Mouse (Mus musculus): ENCODE results near the gene Dnah12.
A peak's percentile ranks its signal among the peaks of the same experiment; 100 is the strongest.
"Not testable (repeated sequence)": the region's sequence is repeated elsewhere in the genome, so short reads cannot be mapped to it uniquely, and the experiment has no call there.

The Dnah12 gene

DNA sequence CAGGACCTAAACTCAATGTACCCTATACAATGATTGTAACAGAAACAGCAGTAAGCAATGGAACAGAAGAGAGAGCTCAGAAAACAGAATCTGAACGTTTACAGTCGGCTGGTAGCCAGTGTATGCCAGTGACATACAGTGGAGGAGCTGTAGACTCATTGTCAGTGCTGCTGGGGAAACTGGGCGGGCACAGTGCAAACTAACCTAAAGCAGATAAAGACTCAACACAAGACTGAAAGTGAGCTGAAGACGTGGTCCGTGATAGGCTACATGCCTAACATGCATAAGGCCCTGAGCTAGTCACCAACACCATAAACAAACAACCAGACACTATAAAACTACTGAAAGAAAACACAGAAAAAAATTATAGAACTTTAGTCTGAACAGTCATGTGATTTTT lies 188.6 kb downstream of the Dnah12 start:
- no peak for DNase-seq (ENCODE audit: extremely low spot score)

DNA sequence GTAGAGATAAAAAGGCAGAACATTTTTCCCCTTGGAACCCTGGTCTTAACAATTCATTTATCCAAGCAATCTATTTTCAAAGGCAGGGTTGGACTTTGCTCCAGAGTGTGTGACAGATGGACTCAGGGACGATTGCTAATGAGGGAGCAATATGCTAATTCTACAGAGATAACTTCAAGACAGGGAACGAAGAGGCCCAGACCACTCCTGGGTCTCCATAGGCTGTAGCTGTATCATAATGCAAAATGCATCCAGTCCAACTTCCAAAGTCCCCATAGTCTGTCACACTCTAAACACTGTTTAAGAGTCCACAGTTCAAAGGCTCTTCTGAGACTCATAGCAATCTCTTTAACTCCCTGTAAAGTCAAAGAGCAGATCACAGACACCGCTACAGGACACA lies 194.2 kb downstream of the Dnah12 start:
- no peak for DNase-seq (ENCODE audit: extremely low spot score)

DNA sequence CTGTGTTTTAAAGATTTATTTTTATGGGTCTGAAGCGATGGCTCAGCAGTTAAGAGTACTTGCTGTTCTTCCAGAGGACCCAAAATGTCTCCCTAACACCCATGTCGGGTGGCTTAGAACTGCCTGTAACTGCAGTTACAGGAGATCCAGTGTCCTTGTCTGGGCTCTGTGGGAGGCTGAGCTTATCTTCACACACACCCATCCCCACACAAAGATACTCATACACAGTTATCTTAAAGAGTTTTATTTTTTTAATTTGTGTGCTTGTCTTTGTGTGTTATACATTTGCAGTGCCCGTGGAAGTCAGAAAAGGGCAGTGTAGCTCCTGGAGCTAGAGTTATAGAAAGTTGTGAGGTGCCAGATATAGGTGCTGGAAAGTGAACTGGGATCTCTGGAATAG lies 197.7 kb downstream of the Dnah12 start:
- DNase-seq (ENCODE audit: extremely low spot score), result no peak

DNA sequence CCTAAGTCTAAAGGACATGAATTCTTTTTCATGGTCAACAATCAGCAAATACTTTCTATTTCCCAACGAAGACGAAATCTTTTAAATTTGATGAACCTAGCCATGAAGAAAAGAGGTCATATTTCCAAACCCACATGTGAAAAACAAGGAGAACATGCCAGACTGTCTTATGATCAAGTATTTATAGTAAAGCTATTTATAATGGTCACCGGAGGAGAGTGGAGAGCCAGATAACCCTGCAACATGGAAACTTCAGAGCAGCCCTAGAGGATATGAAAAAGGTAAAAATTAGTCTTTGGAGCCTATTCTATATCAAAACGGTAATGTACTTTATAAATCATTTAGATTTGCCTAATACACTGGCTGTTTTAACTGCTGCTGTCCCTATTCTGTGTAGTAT lies 201.3 kb downstream of the Dnah12 start, which contains the start of gene Asb14:
Gene Asb14 (plus strand): TSS at position 166 of the 400 bp plus-strand sequence.
- no peak for DNase-seq (ENCODE audit: extremely low spot score)

DNA sequence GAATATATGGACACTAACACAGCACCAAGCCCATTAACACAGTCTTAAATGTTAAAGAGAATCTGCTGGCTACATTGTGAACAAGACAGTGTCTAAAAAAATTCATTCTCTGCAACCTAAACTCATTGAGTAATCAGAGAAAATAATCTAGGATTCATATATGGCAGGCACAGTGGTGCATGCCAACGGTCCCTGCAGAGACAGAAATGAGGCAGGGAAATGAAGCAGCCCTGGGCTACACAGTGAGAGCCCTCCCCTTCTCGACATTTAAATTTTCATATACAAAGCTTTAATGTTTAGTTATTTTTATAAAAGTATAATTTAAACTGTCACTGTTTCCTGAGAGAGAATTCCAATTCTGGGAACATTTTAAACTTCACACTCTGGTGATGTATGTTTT lies 206.4 kb downstream of the Dnah12 start:
- DNase-seq (ENCODE audit: extremely low spot score), result no peak

DNA sequence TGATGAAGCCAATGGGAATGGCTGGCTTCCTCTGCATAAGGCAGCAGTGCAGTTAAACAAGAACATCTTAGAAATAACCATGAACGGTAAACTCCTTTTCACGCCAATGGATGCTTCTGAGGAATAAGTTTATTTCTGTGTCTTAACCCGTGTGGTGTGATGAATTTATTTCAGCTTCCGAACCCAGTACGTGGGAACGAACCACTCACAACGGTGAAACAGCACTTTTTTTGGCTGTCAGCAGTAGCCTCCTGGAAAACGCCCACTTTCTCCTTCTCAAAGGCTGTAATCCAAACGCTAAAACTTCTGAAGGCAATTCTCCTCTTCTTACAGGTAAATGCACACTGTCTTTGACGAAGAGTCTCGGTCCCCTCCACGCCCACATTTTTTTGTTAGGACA lies 207.8 kb downstream of the Dnah12 start:
- no peak for DNase-seq (ENCODE audit: extremely low spot score)

DNA sequence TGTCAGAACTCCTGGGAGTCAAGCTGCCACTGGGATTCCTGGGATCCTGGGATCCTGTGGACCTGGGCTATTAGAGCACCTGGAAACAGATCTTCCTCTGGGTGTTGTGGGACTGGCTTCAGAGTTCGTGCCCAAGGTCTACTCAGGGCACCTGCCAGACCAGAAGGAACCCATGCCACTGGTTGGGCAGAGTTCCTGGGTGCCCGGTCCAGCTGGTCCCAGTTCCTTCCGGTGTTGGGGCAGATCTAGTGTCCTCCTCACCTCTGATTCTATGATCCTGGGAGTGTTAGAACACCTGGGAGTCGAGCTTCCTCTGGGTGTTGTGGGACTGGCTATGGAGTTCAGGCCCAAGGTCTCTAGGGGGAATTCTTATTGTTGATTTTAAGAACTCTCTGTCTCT lies 214.3 kb downstream of the Dnah12 start:
- no peak for DNase-seq (ENCODE audit: extremely low spot score)

DNA sequence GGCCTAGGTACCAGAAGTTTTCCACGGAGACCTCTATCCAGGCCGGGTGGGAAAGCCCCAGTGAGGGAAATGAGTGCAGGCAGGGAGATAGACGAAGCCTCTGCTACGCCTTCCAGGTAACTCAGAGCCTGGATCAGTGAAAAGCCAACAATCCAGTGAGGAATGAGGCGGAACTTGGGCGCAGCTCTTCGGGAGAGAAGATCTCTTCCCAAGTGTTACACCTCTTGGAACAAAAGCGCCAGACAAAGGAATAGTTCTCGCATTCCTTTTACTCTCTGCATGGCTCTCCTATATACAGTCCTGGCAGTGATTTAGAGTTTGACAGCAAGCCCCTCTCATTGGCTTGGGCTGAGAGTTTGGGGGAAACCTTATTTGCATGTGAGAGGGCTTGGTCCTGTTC lies 217.4 kb downstream of the Dnah12 start:
- not testable (repeated sequence) for DNase-seq (ENCODE audit: extremely low spot score)

DNA sequence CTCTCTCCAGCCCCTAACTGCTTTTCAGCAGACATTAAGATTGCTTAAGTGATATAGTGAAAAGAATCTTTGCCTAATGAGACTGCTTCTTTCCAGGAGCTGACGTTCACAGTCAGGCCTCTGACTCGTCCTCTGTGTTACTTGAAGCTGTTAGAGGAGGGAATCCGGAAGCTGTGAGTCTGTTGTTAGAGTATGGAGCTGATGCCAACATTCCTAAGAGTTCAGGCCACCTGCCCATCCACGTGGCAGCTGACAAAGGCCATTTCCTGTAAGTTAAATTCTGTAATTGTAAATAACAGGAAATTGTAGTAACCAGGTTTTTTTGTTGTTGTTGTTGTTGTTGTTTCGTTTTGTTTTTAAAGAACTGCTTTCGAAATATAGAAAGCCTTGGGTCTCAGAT lies 218.1 kb downstream of the Dnah12 start:
- no peak for DNase-seq (ENCODE audit: extremely low spot score)

DNA sequence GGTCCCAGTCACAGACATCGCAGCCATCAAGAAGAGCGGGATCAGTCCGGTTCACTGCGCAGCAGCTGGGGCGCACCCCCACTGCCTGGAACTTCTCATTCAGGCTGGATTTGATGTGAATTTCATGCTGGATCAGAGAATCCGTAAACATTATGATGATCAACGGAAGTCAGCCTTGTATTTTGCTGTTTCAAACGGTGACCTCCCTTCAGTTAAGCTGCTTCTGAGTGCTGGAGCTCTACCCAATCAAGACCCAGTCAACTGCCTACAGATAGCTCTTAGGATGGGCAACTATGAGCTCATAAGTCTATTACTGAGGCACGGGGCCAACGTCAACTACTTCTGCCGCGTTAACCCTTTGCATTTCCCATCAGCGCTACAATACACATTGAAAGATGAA lies 218.8 kb downstream of the Dnah12 start:
- no peak for DNase-seq (ENCODE audit: extremely low spot score)

DNA sequence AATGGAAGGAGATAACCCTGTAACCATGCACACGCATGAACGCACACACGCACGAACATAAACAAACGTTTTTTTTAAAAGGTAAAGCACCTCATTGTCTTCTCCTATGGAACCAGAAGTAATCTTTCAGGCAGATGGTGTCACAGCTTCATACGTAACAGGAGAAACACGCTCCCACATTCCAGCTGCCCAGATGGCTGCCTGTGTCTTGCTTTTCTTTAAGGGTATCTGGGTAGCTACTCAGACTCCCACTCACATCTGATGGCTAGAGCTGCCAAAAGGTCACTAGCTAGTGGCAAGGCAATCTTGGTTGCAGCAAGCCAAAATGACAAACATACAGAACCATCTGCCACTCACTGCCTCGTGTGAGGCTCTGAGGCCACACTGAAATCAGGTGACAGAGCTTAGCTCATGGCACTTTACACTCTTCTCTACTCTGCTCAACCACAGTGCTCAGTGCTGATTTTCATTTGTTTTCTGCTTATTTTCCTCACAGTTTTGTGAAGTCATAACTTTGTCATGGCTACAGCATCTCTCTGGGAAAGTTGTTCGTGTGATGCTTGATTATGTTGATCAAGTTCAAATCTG lies 220.7 kb downstream of the Dnah12 start:
- DNase-seq (ENCODE audit: extremely low spot score), result peak; percentile 14

DNA sequence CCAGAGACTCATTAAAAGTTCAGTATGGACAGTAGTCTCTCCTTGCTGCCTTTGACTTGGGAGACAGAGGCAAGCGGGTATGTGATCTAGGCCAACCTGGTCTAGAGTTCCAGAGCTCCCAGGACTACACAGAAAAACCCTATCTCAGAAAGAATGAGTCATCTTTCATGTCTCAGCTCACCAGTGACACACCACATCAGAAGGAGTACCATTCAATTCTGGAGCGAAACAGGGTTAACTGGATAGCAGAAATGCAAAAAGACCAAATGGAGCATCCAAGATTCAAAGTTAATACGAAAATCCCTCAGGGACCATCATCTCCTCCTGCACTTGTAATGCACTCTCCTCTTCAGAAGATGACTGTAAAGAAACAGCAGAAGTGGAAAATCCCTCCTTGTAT lies 226.2 kb downstream of the Dnah12 start:
- no peak for DNase-seq (ENCODE audit: extremely low spot score)

DNA sequence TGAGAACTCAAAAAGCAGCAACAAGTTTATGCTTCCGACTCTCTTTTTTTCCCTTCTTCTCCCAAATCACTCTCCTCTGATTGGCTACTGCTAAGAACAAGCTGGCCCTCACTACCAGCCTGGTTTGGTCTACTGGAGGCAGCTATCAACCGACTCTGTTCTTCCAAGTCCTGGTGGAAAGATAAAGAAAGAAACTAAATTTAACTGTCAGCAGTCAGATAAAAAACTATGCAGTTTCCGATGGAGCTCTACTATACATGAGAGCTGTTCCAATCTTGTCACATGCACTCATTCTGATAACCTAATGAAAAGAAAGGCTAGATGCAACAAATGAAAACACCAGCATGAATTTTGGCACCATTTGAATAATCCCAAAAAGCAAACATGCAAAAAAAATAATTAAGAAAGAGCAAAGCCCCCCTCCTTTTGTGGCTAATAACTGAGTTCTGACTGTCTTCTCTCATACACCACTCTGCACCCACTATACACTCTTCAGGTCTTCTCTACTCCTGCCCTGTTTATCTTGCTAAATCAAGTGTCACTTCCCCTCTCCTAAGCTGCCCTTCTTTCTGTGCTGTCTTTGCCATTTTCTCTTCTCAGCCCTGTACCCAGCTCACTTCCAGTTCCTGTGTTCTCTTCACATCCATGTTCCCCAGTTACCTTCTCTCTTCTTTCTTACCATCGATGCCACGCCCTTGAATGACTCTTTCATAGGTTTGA lies 230.8 kb downstream of the Dnah12 start:
- DNase-seq (ENCODE audit: extremely low spot score), result no peak

DNA sequence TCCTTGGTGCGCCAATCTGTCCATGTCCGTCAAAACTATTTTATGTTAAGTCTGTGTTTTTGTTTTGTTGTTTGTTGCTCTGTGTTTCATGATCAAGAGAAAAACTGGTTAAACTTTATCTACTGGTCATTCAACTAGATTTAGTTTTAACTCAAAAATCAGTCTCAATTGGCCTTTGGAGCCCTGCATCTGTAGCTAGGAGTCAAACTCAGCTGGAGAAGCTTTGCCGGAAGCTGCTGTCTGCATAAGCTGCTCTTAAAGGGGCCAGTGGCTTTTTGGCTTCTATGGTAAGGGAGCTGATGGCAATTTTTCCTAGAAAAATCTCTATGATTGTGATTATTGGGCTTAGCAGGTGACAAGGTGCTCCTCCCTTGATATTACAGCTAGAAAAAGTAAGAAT lies 241.8 kb downstream of the Dnah12 start:
- DNase-seq (ENCODE audit: extremely low spot score), result no peak

DNA sequence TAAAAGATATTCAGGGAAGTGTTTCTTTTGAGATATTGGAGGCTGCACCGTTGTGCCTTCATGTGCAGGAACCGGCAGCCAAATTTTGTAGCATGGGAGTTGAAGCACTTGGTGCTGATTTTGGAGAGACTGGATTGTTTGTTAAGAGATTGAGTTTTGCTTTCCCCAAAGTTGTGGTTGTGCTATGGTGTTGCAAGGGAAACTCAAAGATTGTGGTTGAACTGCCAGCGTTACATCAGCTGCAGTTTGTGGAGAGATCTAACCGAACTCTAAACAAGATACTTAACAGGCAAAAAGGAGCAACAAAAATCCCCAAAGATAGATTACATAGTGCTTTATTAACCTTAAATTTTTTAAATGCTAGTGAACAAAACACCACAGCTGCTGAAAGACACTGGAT lies 242.5 kb downstream of the Dnah12 start:
- no peak for DNase-seq (ENCODE audit: extremely low spot score)
